Mouse (Mus musculus) hematopoietic stem cell, adult 5-6 weeks (primary cell): Measurements from ENCODE around the gene Igsf9b. TPM values are rescaled to one million over a fixed set of nuclear protein-coding genes. Genes with fewer than 3 reads are reported as not detected.

Experiments used
- ATAC-seq, 2 experiments: fragments of 125-278 bp in 1 of 2; replicated peaks in 1 of 2; 2 replicates each; pipeline ENCODE4 v1.8.0; 2016 to 2017; ENCODE audit warnings: inconsistent platforms in 2 of 2, mild to moderate bottlenecking in 2 of 2, moderate number of reproducible peaks in 2 of 2, low read depth in 1 of 2, moderate TSS enrichment in 1 of 2; ENCODE audit not compliant: low FRiP score in 2 of 2, poor library complexity in 2 of 2, severe bottlenecking in 2 of 2, insufficient read depth in 1 of 2, low TSS enrichment in 1 of 2
- total RNA-seq: library from RNA; stranded (forward); fragments of 172-1452, 232-1000 nt; gene quantifications from 2 replicates; pipeline ENCODE4 v1.2.3, GENCODE M21; 2017

The Igsf9b gene
- total RNA-seq, 1 experiment from 2014 or later = 0.40 TPM

DNA sequence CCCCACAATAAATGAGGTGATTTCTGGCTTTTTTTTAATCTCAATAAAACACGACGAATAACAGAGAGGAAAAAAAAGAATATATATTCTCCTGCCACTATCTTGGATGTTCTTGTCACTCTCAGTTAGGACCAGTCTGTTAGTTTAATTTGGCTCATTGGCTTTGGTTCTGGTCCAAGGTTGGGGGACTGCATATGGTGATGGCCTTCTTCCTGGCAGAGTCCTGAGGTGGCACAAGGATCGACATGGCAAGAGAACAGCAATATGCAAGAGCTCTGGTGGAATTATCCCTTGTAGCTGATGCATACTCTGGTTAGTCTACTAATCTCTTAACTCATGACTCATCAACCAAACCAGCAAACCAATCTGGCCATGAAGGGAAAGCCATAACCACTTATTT, 87.9 kb downstream of the Igsf9b start:
- no peak for ATAC-seq

DNA sequence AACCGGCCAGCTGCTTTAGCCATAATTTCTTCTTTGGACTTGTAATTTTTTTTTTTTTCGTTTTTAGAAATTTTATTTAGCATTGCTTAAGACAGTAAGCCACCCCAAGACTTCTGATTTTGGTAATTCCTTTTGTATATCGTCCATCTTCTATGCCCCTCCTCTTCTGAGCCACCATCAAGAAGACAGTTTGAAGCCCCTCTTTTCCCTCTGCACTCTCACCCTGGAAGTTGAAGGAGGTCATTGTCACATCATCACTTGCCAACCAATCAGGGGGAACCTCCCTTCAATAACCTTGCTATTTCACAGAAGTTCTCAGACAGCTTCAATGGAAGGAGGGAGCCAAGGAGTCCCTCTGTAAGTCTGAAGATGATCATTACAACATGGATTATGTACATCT, 97.5 kb downstream of the Igsf9b start, which contains the start of gene Spata19:
TSS of gene Spata19 (plus strand) at position 301 of the 400 bp plus-strand sequence.
- no peak for ATAC-seq

DNA sequence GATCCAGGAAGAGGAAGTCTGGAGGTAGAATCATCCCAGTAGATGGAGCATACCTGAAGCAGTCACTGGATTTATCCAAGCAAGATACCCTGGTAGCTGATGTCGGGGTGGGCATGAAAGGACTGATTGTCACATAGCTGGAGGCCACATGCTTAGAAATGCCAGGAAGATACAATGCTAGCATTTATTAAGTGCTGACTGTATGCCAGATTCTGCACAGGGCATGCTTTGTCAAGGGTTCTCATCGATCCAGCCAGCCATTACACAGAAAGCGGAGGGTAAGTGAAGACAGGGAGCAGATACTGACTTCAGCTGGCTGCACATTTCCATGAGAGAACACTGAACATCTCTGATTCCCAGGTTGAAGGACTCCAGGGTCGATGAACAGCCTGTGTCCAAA, 102.2 kb downstream of the Igsf9b start:
- ATAC-seq = no peak

Other genes with a start within 250 kb of the Igsf9b start
- 4.1 and 7.0 TPM in 2 replicates for gene Jam3, start 143.8 kb upstream of the Igsf9b start, total RNA-seq
- not detected in 2 replicates for gene Spata19, start 97.6 kb downstream of the Igsf9b start, total RNA-seq